Mouse (Mus musculus) olfactory bulb, adult 2 months (tissue): Measurements from ENCODE around the gene Anp32e. TPM values are rescaled to one million over a fixed set of nuclear protein-coding genes. Genes with fewer than 3 reads are reported as not detected.

Experiments
- H3K27ac ChIP-seq: fragments of 200-500 bp; 2 replicates; pipeline ENCODE4 v1.5.1; 2012; ENCODE audit warnings: low read depth, low read length; ENCODE audit not compliant: insufficient read depth
- H3K4me1 ChIP-seq: fragments of 200-500 bp; 2 replicates; pipeline ENCODE4 v1.6.1; 2012; ENCODE audit warnings: low read length; ENCODE audit not compliant: control insufficient read depth, insufficient read depth
- H3K4me3 ChIP-seq: fragments of 200-500 bp; 2 replicates; pipeline ENCODE4 v1.5.1; 2012; ENCODE audit warnings: mild to moderate bottlenecking, low read depth, low read length, moderate library complexity; ENCODE audit not compliant: insufficient read depth
- CTCF ChIP-seq: fragments of 200-500 bp; IDR thresholded peaks from 2 replicates; pipeline ENCODE4 v1.5.1; 2012; ENCODE audit warnings: low read depth, mild to moderate bottlenecking, low read length, moderate library complexity; ENCODE audit not compliant: insufficient read depth
- POLR2A ChIP-seq: fragments of 200-500 bp; IDR thresholded peaks from 2 replicates; pipeline ENCODE4 v1.6.1; 2012; ENCODE audit warnings: mild to moderate bottlenecking, low read depth, low read length, moderate library complexity; ENCODE audit not compliant: insufficient read depth
- WGBS: fragments of 180-500 bp; shearing (Covaris S2); methylation state at CpG from one replicate; pipeline ENCODE4 v1.1.7; 2018; 5-methylcytosine and 5-hydroxymethylcytosine counted together
- polyA plus RNA-seq: library from polyadenylated mRNA; stranded (reverse); fragments of >200 nt; gene quantifications from 2 replicates; pipeline ENCODE4 v1.2.4, GENCODE M21; 2012; ENCODE audit warnings: low replicate concordance; ENCODE audit not compliant: missing spikeins, insufficient read depth, insufficient read length

Gene Anp32e
- polyA plus RNA-seq, 1 experiment, result 541 TPM

- Histone ChIP-seq H3K27ac (peak overlapping the region; percentile 80), H3K4me1 (peaks cover 16% of the 10 kb centered on the region), H3K4me3 (no peak overlapping the region)
- WGBS, result 18% methylated on average over 9 of the region's 9 CpGs
- TF ChIP-seq POLR2A (no peak), CTCF (no peak)
These were observed 49.2 kb downstream of the Anp32e start for GRCm38 (mm10) chr3:95978265-95978664.

- H3K4me1 ChIP-seq, result peaks cover 21% of the 10 kb centered on the region
- H3K27ac ChIP-seq, result no peak overlapping the region
- H3K4me3 ChIP-seq, result no peak overlapping the region
- TF ChIP-seq CTCF (no peak), POLR2A (no peak)
- WGBS, result 90% methylated on average over 12 of the region's 12 CpGs
These were observed 51.4 kb downstream of the Anp32e start for GRCm38 (mm10) chr3:95980276-95980970.

DNA sequence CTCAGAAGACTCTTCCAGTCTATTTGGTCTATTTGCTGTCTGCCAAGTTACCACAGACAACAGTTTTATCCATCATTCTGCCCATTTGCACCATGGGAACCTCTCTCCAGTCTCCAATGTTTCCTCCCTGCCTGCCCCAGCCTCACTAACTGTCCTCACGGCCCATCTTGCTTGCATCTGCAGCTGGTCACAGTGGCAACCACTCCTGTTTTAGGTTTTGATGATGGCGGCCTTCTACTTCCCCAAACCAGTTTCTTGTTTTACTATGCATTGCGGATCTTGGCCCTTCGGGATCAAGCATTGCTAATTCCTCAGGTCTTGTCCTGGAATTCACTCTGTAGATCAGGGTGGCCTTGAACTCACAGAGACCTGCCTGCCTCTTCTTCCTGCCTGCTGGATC is 53.1 kb downstream of the Anp32e start:
- TF ChIP-seq POLR2A, result no peak
- TF ChIP-seq CTCF, result no peak
- 86% methylated on average over 4 of the region's 4 CpGs for WGBS
- Histone ChIP-seq H3K27ac (no peak overlapping the region), H3K4me3 (no peak overlapping the region), H3K4me1 (peaks cover 33% of the 10 kb centered on the region)

- Histone ChIP-seq H3K4me1 (peaks cover 46% of the 10 kb centered on the region), H3K4me3 (no peak overlapping the region), H3K27ac (peak overlapping the region; percentile 93)
- WGBS, result 6% methylated on average over 12 of the region's 12 CpGs
- peak; percentile 46; the same call in 1 of the 2 replicates for TF ChIP-seq POLR2A
- TF ChIP-seq CTCF, result no peak
These were observed 56.4 kb downstream of the Anp32e start for GRCm38 (mm10) chr3:95985209-95986000.

- 12% methylated on average over 21 of the region's 21 CpGs for WGBS
These were observed 57.1 kb downstream of the Anp32e start for GRCm38 (mm10) chr3:95986001-95986622.

DNA sequence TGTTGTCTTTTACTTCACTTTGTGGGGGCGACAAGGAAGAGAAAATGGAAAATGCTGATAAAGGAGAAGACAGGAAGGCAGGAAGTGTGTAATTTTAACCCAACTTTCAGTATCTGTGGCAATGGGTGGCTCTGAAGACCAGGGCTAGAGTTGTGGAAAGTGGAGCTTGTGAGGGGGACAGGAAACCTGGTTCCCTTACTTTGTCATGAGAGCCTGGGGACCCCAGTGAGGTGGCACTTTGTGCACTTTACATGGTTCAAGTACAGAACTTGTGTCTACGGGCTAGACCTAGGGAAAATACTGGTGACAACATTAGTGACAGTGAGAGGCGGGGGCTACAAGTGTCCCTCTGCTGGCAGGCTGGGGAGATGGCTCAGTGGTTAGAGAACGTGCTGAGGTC is 57.9 kb downstream of the Anp32e start:
- H3K4me1 ChIP-seq, result peaks cover 53% of the 10 kb centered on the region
- no peak overlapping the region for H3K27ac ChIP-seq
- no peak for TF ChIP-seq CTCF
- no peak for TF ChIP-seq POLR2A
- WGBS, result 73% methylated on average over 4 of the region's 4 CpGs
- H3K4me3 ChIP-seq, result no peak overlapping the region

More at GRCm38 (mm10) chr3:95986001-95986622, 57.1 kb downstream of the Anp32e start:
- no peak for TF ChIP-seq CTCF
- no peak for TF ChIP-seq POLR2A
- peak overlapping the region; percentile 93 for H3K27ac ChIP-seq
- no peak overlapping the region for H3K4me3 ChIP-seq
- H3K4me1 ChIP-seq, result peaks cover 48% of the 10 kb centered on the region

DNA sequence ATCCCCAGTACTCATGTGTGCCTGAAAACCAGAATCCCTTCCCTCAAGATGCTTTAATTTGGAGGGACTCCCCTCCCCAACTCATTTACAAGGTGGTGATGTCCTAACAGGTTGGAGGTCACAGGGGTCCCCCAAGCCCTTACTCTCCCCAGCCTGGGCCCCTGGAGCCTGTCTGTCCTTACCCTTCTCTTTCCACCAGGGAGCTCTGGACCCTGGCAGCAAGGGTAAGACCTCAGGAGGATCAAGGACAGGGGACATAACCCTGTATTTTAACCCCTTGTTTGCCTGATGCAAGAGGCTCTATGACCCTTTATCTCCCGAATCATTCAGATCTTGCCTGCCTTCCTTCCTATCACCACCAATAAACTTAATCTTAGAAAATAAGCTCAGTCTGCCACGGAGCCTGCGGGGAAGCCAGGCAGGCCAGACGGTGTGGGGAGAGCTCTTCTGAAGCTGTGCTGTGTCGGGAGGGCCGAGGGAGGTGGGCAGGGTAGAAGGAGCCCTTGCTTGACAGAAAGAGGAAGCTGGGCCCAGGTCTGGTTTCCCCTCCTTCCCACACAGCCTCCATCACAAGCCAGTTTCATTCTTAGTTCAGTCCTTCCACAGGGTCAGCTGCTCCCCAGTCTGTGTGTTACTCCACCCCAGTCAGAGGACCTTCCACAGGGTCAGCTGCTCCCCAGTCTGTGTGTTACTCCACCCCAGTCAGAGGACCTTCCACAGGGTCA is 58.5 kb downstream of the Anp32e start:
- H3K4me1 ChIP-seq, result peaks cover 58% of the 10 kb centered on the region
- 63% methylated on average over 6 of the region's 6 CpGs for WGBS
- no peak overlapping the region for H3K27ac ChIP-seq
- TF ChIP-seq CTCF (no peak), POLR2A (no peak)
- H3K4me3 ChIP-seq, result no peak overlapping the region

DNA sequence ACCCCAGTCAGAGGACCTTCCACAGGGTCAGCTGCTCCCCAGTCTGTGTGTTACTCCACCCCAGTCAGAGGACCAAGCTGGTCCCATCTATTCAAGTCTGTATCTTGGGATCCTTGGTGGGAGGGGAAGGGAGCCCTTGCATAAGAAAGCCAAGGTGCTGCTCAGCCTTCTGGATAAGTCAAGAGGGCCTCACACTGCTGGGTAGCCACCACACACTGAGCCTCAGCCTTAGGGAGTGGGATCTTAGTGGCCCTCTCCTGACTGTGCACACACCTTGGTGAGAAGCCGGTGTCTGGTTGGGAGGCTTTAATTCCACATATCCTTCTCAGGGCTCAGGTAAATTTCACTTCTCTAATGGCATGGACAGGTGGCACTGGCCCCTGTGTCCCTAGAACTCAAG is 59.1 kb downstream of the Anp32e start:
- Histone ChIP-seq H3K4me1 (peaks cover 64% of the 10 kb centered on the region), H3K27ac (peak overlapping the region; percentile 3; the same call in 1 of the 2 replicates), H3K4me3 (no peak overlapping the region)
- 96% methylated on average over 1 of the region's 1 CpGs for WGBS
- TF ChIP-seq POLR2A (no peak), CTCF (no peak)
